Mouse (Mus musculus) myocyte (in vitro differentiated cells): ENCODE data around the gene Kmt2d. TPM values are rescaled to one million over a fixed set of nuclear protein-coding genes. Genes with fewer than 3 reads are reported as not detected.

ENCODE experiments used
- H3K27me3 ChIP-seq: one replicate; pipeline ENCODE4 v1.6.1; 2011; ENCODE audit not compliant: control insufficient read depth, insufficient read depth, insufficient read length
- H3K36me3 ChIP-seq: one replicate; pipeline ENCODE4 v1.6.1; 2011; ENCODE audit not compliant: control insufficient read depth, insufficient read depth
- H3K4me2 ChIP-seq: one replicate; pipeline ENCODE4 v1.6.1; 2011; ENCODE audit warnings: low read depth, control low read depth
- H3K4me3 ChIP-seq: one replicate; pipeline ENCODE4 v1.5.1; 2011; ENCODE audit warnings: mild to moderate bottlenecking, control low read depth, moderate library complexity
- H3K79me2 ChIP-seq: one replicate; pipeline ENCODE4 v1.6.1; 2011; ENCODE audit not compliant: control insufficient read depth, insufficient read depth
- H3ac ChIP-seq: one replicate; pipeline ENCODE4 v1.6.1; 2011; ENCODE audit not compliant: control insufficient read depth, insufficient read length
- CEBPB ChIP-seq: IDR thresholded peaks from 2 replicates; pipeline ENCODE4 v1.6.1; 2011; ENCODE audit warnings: mild to moderate bottlenecking, moderate library complexity; ENCODE audit not compliant: poor library complexity, insufficient read depth, severe bottlenecking
- E2F4 ChIP-seq: IDR thresholded peaks from one replicate; pipeline ENCODE4 v1.6.1; 2011; ENCODE audit warnings: mild to moderate bottlenecking, control low read depth, moderate library complexity; ENCODE audit not compliant: insufficient read depth
- MAX ChIP-seq: IDR thresholded peaks from one replicate; pipeline ENCODE4 v1.6.1; 2011; ENCODE audit warnings: low read depth, mild to moderate bottlenecking, control low read depth
- MYOD1 ChIP-seq, 3 experiments: IDR thresholded peaks; one replicate each; pipeline ENCODE4 v1.6.1; 2011; ENCODE audit warnings: control low read depth in 2 of 3, low read depth in 2 of 3, mild to moderate bottlenecking in 2 of 3, moderate library complexity in 1 of 3; ENCODE audit not compliant: insufficient read length in 2 of 3, control insufficient read depth in 1 of 3
- MYOG ChIP-seq, 3 experiments: IDR thresholded peaks; one replicate each; pipeline ENCODE4 v1.6.1; 2011; ENCODE audit warnings: control low read depth in 2 of 3, low read depth in 2 of 3, mild to moderate bottlenecking in 2 of 3; ENCODE audit not compliant: insufficient read length in 2 of 3, control insufficient read depth in 1 of 3, insufficient read depth in 1 of 3
- POLR2AphosphoS2 ChIP-seq: IDR thresholded peaks from one replicate; pipeline ENCODE4 v1.6.1; 2011; ENCODE audit warnings: low read depth, control low read depth; ENCODE audit not compliant: insufficient read length
- REST ChIP-seq: IDR thresholded peaks from one replicate; pipeline ENCODE4 v1.6.1; 2011; ENCODE audit warnings: mild to moderate bottlenecking, control low read depth, moderate library complexity; ENCODE audit not compliant: insufficient read depth, insufficient read length
- SRF ChIP-seq: IDR thresholded peaks from one replicate; pipeline ENCODE4 v1.6.1; 2011; ENCODE audit warnings: low read depth; ENCODE audit not compliant: control insufficient read depth, insufficient read length
- TCF12 ChIP-seq: IDR thresholded peaks from one replicate; pipeline ENCODE4 v1.6.1; 2011; ENCODE audit warnings: mild to moderate bottlenecking, control low read depth; ENCODE audit not compliant: poor library complexity, insufficient read depth, severe bottlenecking
- TCF3 ChIP-seq: IDR thresholded peaks from one replicate; pipeline ENCODE4 v1.6.1; 2011; ENCODE audit warnings: low read depth, control low read depth; ENCODE audit not compliant: insufficient read length
- USF1 ChIP-seq: IDR thresholded peaks from one replicate; pipeline ENCODE4 v1.6.1; 2011; ENCODE audit warnings: low read depth, mild to moderate bottlenecking, control low read depth, moderate library complexity
- polyA plus RNA-seq: library from polyadenylated mRNA; unstranded; fragments of >200 nt; fragmentation: generic; extraction: Trizol; gene quantifications from one replicate; pipeline ENCODE4 v1.2.1, GENCODE M21; 2012; ENCODE audit warnings: missing spikeins

Gene Kmt2d
- polyA plus RNA-seq, 1 experiment: 27.1 TPM

- Histone ChIP-seq H3K36me3 (no peaks in the 10 kb centered on the region), H3K79me2 (no peaks in the 10 kb centered on the region), H3K27me3 (peaks cover 48% of the 10 kb centered on the region), H3ac (no peak overlapping the region), H3K4me3 (no peak overlapping the region), H3K4me2 (peak overlapping the region; percentile 46)
- no peak for TF ChIP-seq CEBPB
- TF ChIP-seq MYOD1 (IDR thresholded peaks at IDR 0.05; ENCODE audit: control insufficient read depth in 1 of 3, insufficient read length in 2 of 3, low read depth in 2 of 3): peak in 2 of 3 experiments; percentile 19 to 26
- no peak for TF ChIP-seq MAX
These were observed 81.9 kb downstream of the Kmt2d start for GRCm38 (mm10) chr15:98788972-98789660.

GRCm38 (mm10) chr15:98787930-98788329, 83.1 kb downstream of the Kmt2d start:
- no peak overlapping the region for H3ac ChIP-seq
- H3K4me2 ChIP-seq: no peak overlapping the region
- no peaks in the 10 kb centered on the region for H3K79me2 ChIP-seq
- peaks cover 43% of the 10 kb centered on the region for H3K27me3 ChIP-seq
- TF ChIP-seq MYOG (IDR thresholded peaks at IDR 0.05; ENCODE audit: control insufficient read depth in 1 of 3, insufficient read depth in 1 of 3, insufficient read length in 2 of 3, low read depth in 2 of 3): no peak
- no peak for TF ChIP-seq REST
- TF ChIP-seq USF1: no peak
- TF ChIP-seq TCF3: no peak
- H3K4me3 ChIP-seq: no peak overlapping the region
- no peaks in the 10 kb centered on the region for H3K36me3 ChIP-seq

GRCm38 (mm10) chr15:98785744-98786143, 85.3 kb downstream of the Kmt2d start:
- Histone ChIP-seq H3K27me3 (peaks cover 21% of the 10 kb centered on the region), H3K4me2 (no peak overlapping the region)
- TF ChIP-seq POLR2AphosphoS2 (no peak), SRF (no peak), MYOD1 (IDR thresholded peaks at IDR 0.05; ENCODE audit: control insufficient read depth in 1 of 3, insufficient read length in 2 of 3, low read depth in 2 of 3) (no peak), USF1 (no peak), REST (no peak), E2F4 (no peak), TCF12 (no peak), MAX (no peak), TCF3 (no peak), CEBPB (no peak)

More at GRCm38 (mm10) chr15:98785744-98786143, 85.3 kb downstream of the Kmt2d start:
- Histone ChIP-seq H3K4me3 (no peak overlapping the region), H3ac (no peak overlapping the region), H3K79me2 (no peaks in the 10 kb centered on the region), H3K36me3 (no peaks in the 10 kb centered on the region)

Other genes with a start within 250 kb of the Kmt2d start
- 80.8 TPM for gene Cacnb3, start 240.4 kb downstream of the Kmt2d start, polyA plus RNA-seq
- 102 TPM for gene Ddx23, start 208.3 kb downstream of the Kmt2d start, polyA plus RNA-seq
- 14.4 TPM for gene Rnd1, start 193.7 kb downstream of the Kmt2d start, polyA plus RNA-seq
- 2.4 TPM for gene Ccdc65, start 163.0 kb downstream of the Kmt2d start, polyA plus RNA-seq
- 52.9 TPM for gene Fkbp11, start 143.0 kb downstream of the Kmt2d start, polyA plus RNA-seq
- 72.0 TPM for gene Arf3, start 108.0 kb downstream of the Kmt2d start, polyA plus RNA-seq
- 3.3 TPM for gene Wnt10b, start 93.1 kb downstream of the Kmt2d start, polyA plus RNA-seq
- 0.06 TPM for gene Wnt1, start 81.3 kb downstream of the Kmt2d start, polyA plus RNA-seq
- 0.11 TPM for gene Ddn, start 61.7 kb downstream of the Kmt2d start, polyA plus RNA-seq
- 99.7 TPM for gene Prkag1, start 39.7 kb downstream of the Kmt2d start, polyA plus RNA-seq
- 7.6 TPM for gene Rhebl1, start 23.3 kb upstream of the Kmt2d start, polyA plus RNA-seq
- gene Dhh, start 27.3 kb upstream of the Kmt2d start, polyA plus RNA-seq: 0.11 TPM
- gene Lmbr1l, start 47.0 kb upstream of the Kmt2d start, polyA plus RNA-seq: 33.4 TPM
- 2,204 TPM for gene Tuba1b, start 63.4 kb upstream of the Kmt2d start, polyA plus RNA-seq
- 0.84 TPM for gene Gm49450, start 82.3 kb upstream of the Kmt2d start, polyA plus RNA-seq
- gene Tuba1a, start 82.5 kb upstream of the Kmt2d start, polyA plus RNA-seq: 3,074 TPM
- gene Tuba1c, start 158.7 kb upstream of the Kmt2d start, polyA plus RNA-seq: 462 TPM
- gene Prph, start 184.0 kb upstream of the Kmt2d start, polyA plus RNA-seq: 0.98 TPM
- 18.6 TPM for gene Troap, start 203.4 kb upstream of the Kmt2d start, polyA plus RNA-seq
- 0.10 TPM for gene C1ql4, start 216.6 kb upstream of the Kmt2d start, polyA plus RNA-seq
- 0.78 TPM for gene Dnajc22, start 222.0 kb upstream of the Kmt2d start, polyA plus RNA-seq